Mouse (Mus musculus): ENCODE results near the gene Kmt2a. TPM values are rescaled to one million over a fixed set of nuclear protein-coding genes. Genes with fewer than 3 reads are reported as not detected.
A peak's percentile ranks its signal among the peaks of the same experiment; 100 is the strongest.

Gene Kmt2a
- polyA plus RNA-seq, 1 experiment from 2014 or later = 19.9 TPM

- Histone ChIP-seq H3K4me3 (replicated peaks) (peak overlapping the region; percentile 97), H3K9ac (replicated peaks) (peak overlapping the region; percentile 94), H3K27me3 (no peaks in the 10 kb centered on the region), H3K27ac (peak overlapping the region; percentile 50; the same call in 1 of the 2 replicates), H3K36me3 (no peaks in the 10 kb centered on the region), H3K9me3 (no peaks in the 10 kb centered on the region), H3K4me1 (replicated peaks) (peaks cover 52% of the 10 kb centered on the region), H3K4me2 (peak overlapping the region; percentile 99)
- no peak for ATAC-seq (ENCODE audit: insufficient number of reproducible peaks, insufficient read depth, low FRiP score, low TSS enrichment, low read depth)
- 2% methylated on average over 13 of the region's 13 CpGs for whole genome bisulfite sequencing
Observed at GRCm38 (mm10) chr9:44879694-44880271, 1.3 kb downstream of the Kmt2a start.

DNA sequence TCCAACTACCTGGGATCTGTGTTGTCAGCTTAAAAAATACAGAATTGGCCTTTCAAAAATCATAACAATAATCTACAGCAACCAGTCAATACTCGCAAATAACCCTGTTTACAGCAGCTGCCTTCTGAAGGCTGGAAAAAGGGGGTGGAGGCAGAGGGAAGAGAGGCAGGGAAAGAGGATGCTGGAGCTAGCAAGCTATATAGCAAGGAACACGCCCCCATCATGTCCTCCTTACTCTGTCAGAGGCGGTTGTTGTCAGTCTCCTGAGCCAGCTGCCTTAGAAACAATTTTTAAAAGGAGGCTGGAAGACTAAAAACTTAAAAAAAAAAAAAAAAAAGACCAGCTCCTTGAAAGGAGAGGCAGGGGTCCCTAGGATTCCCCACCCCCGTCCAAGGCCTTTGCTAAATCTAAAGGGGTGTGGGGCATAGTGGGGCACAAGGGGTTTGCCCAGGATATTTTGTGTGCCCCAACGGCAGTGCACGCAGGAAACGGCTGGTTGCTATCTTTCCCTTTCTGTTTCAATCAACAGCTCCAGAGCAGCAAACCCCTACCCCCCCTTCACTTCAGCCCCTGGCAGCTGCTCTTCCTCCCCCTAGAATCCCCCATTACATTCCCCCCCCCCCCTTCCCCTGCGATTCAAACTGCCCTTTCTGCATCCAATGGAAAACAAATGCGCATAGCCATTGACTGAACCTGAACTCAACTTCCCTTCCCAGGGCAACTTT lies 2.2 kb downstream of the Kmt2a start:
- Histone ChIP-seq H3K27ac (peak overlapping the region; percentile 50; the same call in 1 of the 2 replicates), H3K27me3 (no peaks in the 10 kb centered on the region), H3K4me2 (peak overlapping the region; percentile 99), H3K9ac (replicated peaks) (peak overlapping the region; percentile 94), H3K9me3 (no peaks in the 10 kb centered on the region), H3K36me3 (no peaks in the 10 kb centered on the region), H3K4me3 (replicated peaks) (peak overlapping the region; percentile 97), H3K4me1 (replicated peaks) (peaks cover 61% of the 10 kb centered on the region)
- 30% methylated on average over 9 of the region's 9 CpGs for WGBS
- no peak for ATAC-seq (ENCODE audit: insufficient number of reproducible peaks, insufficient read depth, low FRiP score, low TSS enrichment, low read depth)

- no peak for ATAC-seq (ENCODE audit: insufficient number of reproducible peaks, insufficient read depth, low FRiP score, low TSS enrichment, low read depth)
- Histone ChIP-seq H3K9me3 (no peaks in the 10 kb centered on the region), H3K36me3 (no peaks in the 10 kb centered on the region), H3K4me3 (replicated peaks) (no peak overlapping the region), H3K4me1 (replicated peaks) (peaks cover 66% of the 10 kb centered on the region), H3K27me3 (no peaks in the 10 kb centered on the region), H3K9ac (replicated peaks) (no peak overlapping the region), H3K4me2 (no peak overlapping the region), H3K27ac (no peak overlapping the region)
- 87% methylated on average over 7 of the region's 7 CpGs for WGBS
Observed at GRCm38 (mm10) chr9:44877686-44878085, 3.4 kb downstream of the Kmt2a start.

DNA sequence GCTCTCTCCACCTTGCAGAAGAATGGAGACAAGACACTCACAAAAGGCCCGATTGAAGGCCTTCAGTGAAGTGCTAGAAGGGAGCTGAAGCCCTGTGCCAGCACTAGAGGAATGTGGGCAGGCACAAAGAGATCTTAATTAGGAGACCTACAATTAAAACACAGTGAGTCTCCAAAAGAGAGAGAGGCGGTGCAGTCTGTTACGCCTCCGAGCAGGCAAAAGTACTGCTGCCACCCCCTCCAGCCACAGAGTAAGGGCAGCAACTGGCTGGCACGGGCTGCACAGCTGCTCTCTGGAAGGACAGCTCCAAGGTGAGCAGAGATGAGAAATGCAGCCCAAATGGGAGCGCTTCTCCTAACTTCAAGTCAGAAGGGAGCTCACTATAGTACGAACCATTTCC lies 5.6 kb downstream of the Kmt2a start:
- no peak overlapping the region for H3K9ac ChIP-seq (replicated peaks)

GRCm38 (mm10) chr9:44874198-44874597 lies 6.9 kb downstream of the Kmt2a start:
- no peaks in the 10 kb centered on the region for H3K9me3 ChIP-seq
- no peak overlapping the region for H3K4me2 ChIP-seq
- H3K36me3 ChIP-seq = peaks cover 16% of the 10 kb centered on the region; the same call in 1 of the 2 replicates
- H3K9ac ChIP-seq (replicated peaks) = no peak overlapping the region
- H3K27me3 ChIP-seq = no peaks in the 10 kb centered on the region
- ATAC-seq (ENCODE audit: insufficient number of reproducible peaks, insufficient read depth, low FRiP score, low TSS enrichment, low read depth) = no peak
- H3K4me3 ChIP-seq (replicated peaks) = no peak overlapping the region
- no peak overlapping the region; the same call in 1 of the 2 replicates for H3K27ac ChIP-seq
- peaks cover 59% of the 10 kb centered on the region for H3K4me1 ChIP-seq (replicated peaks)

More for the DNA sequence above, 5.6 kb downstream of the Kmt2a start:
- Histone ChIP-seq H3K4me1 (replicated peaks) (peaks cover 66% of the 10 kb centered on the region), H3K4me3 (replicated peaks) (no peak overlapping the region), H3K4me2 (no peak overlapping the region), H3K36me3 (peaks cover 13% of the 10 kb centered on the region; the same call in 1 of the 2 replicates), H3K27ac (no peak overlapping the region), H3K9me3 (no peaks in the 10 kb centered on the region), H3K27me3 (no peaks in the 10 kb centered on the region)
- 65% methylated on average over 7 of the region's 7 CpGs for WGBS
- no peak for ATAC-seq (ENCODE audit: insufficient number of reproducible peaks, insufficient read depth, low FRiP score, low TSS enrichment, low read depth)

DNA sequence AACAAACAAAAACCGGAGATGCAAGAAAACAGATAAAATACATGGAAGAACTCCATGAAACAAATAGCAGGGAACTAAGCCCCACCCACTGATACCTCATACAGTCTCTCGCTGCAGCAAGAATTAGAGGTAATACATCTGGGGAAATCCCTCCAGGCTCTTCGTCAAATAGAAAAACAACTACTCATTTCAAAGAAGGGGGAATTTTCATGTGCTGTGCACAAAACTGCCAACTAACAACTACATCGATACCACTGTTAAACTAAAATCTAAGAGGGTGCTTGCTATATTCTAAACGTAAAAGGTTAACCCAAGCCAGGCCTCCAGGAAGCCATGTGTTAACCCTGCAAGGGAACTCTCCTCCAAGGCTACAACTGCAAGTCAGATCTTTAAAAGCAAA lies 7.4 kb downstream of the Kmt2a start:
- Histone ChIP-seq H3K4me2 (no peak overlapping the region), H3K9ac (replicated peaks) (no peak overlapping the region), H3K4me1 (replicated peaks) (peaks cover 55% of the 10 kb centered on the region), H3K36me3 (peaks cover 16% of the 10 kb centered on the region; the same call in 1 of the 2 replicates), H3K9me3 (no peaks in the 10 kb centered on the region), H3K27ac (peak overlapping the region; percentile 53; the same call in 1 of the 2 replicates), H3K27me3 (no peaks in the 10 kb centered on the region), H3K4me3 (replicated peaks) (no peak overlapping the region)
- no peak for ATAC-seq (ENCODE audit: insufficient number of reproducible peaks, insufficient read depth, low FRiP score, low TSS enrichment, low read depth)
- 52% methylated on average over 5 of the region's 5 CpGs for WGBS

GRCm38 (mm10) chr9:44868336-44869094 lies 12.6 kb downstream of the Kmt2a start:
- Histone ChIP-seq H3K27me3 (no peaks in the 10 kb centered on the region), H3K9me3 (no peaks in the 10 kb centered on the region), H3K27ac (no peak overlapping the region), H3K4me2 (no peak overlapping the region), H3K36me3 (peaks cover 42% of the 10 kb centered on the region), H3K4me1 (replicated peaks) (peaks cover 10% of the 10 kb centered on the region), H3K4me3 (replicated peaks) (no peak overlapping the region), H3K9ac (replicated peaks) (no peak overlapping the region)
- 82% methylated on average over 13 of the region's 13 CpGs for WGBS
- ATAC-seq (ENCODE audit: insufficient number of reproducible peaks, insufficient read depth, low FRiP score, low TSS enrichment, low read depth) = no peak

GRCm38 (mm10) chr9:44867664-44868063 lies 13.4 kb downstream of the Kmt2a start:
- Histone ChIP-seq H3K9ac (replicated peaks) (no peak overlapping the region), H3K27ac (no peak overlapping the region), H3K4me1 (replicated peaks) (peaks cover 5% of the 10 kb centered on the region; the same call in 1 of the 2 replicates), H3K27me3 (no peaks in the 10 kb centered on the region), H3K4me3 (replicated peaks) (no peak overlapping the region), H3K36me3 (peaks cover 49% of the 10 kb centered on the region), H3K9me3 (no peaks in the 10 kb centered on the region), H3K4me2 (no peak overlapping the region)
- 94% methylated on average over 3 of the region's 3 CpGs for WGBS
- no peak for ATAC-seq (ENCODE audit: insufficient number of reproducible peaks, insufficient read depth, low FRiP score, low TSS enrichment, low read depth)

- H3K4me3 ChIP-seq (replicated peaks) = no peak overlapping the region
- WGBS = 78% methylated on average over 9 of the region's 9 CpGs
- no peak for ATAC-seq (ENCODE audit: insufficient number of reproducible peaks, insufficient read depth, low FRiP score, low TSS enrichment, low read depth)
Observed at GRCm38 (mm10) chr9:44866501-44867240, 14.4 kb downstream of the Kmt2a start.

DNA sequence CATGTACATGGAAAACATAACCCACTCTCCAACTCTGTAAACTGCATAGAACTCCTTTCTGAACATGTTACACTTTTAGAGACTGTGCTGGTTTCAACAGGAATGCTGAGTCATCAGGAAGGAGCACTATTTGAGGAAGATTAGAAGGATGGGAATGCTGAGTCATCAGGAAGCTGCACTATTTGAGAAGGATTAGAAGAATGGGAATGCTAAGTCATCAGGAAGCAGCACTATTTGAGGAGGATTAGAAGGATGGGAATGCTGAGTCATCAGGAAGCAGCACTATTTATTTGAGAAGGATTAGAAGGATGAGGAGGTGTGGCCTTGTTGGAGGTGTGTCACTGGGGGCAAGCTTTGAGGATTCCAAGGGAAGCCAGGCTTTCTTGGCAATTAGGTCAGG lies 20.0 kb downstream of the Kmt2a start:
- H3K9me3 ChIP-seq = 0 out of 2 replicates have a peak, but pooled peaks cover 6% of the 10 kb centered on the region
- peaks cover 59% of the 10 kb centered on the region for H3K36me3 ChIP-seq

More at GRCm38 (mm10) chr9:44866501-44867240, 14.4 kb downstream of the Kmt2a start:
- H3K4me2 ChIP-seq = no peak overlapping the region
- peaks cover 5% of the 10 kb centered on the region; the same call in 1 of the 2 replicates for H3K4me1 ChIP-seq (replicated peaks)
- H3K9me3 ChIP-seq = no peaks in the 10 kb centered on the region
- peaks cover 58% of the 10 kb centered on the region for H3K36me3 ChIP-seq
- no peak overlapping the region for H3K9ac ChIP-seq (replicated peaks)
- no peak overlapping the region for H3K27ac ChIP-seq
- H3K27me3 ChIP-seq = no peaks in the 10 kb centered on the region

More for the DNA sequence above, 20.0 kb downstream of the Kmt2a start:
- H3K9ac ChIP-seq (replicated peaks) = no peak overlapping the region
- H3K27me3 ChIP-seq = no peaks in the 10 kb centered on the region
- no peak overlapping the region for H3K4me3 ChIP-seq (replicated peaks)
- H3K27ac ChIP-seq = no peak overlapping the region
- H3K4me2 ChIP-seq = no peak overlapping the region
- ATAC-seq (ENCODE audit: insufficient number of reproducible peaks, insufficient read depth, low FRiP score, low TSS enrichment, low read depth) = no peak
- 0 out of 2 replicates have a peak, but pooled peaks cover 4% of the 10 kb centered on the region for H3K4me1 ChIP-seq (replicated peaks)

Data from limb, embryonic 12.5 days (tissue).